Mouse (Mus musculus): ENCODE measurements around the gene Rnf38.

DNA sequence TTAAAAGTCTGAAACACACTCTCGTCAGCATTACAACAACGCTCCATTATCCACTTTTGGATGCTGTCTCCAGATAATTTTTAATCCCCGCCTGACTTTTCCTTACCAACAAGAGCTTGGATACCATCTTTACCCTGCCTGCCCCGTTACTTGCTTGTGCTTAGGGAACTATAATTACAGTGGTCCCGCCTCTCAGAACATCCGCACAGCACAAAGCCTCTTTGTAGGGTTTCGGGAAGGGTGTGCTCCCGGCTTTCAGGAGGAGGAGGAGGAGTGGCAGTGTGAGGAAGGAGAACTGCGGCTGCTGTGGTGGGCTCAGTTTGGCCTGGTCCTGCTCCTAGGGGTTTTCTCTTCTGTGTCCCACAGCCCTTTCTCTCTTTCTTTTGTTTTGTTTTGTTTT, 9.4 kb downstream of the Rnf38 start:
- TF ChIP-seq CTCF (IDR thresholded peaks at IDR 0.05; ENCODE audit: low read depth, low read length) (no peak), POLR2A (IDR thresholded peaks at IDR 0.05; ENCODE audit: extremely low read depth, insufficient read depth, low read length) (no peak)
